Comparison of ENCODE assay signal across 14 mouse cellular contexts in the genomic region with DNA sequence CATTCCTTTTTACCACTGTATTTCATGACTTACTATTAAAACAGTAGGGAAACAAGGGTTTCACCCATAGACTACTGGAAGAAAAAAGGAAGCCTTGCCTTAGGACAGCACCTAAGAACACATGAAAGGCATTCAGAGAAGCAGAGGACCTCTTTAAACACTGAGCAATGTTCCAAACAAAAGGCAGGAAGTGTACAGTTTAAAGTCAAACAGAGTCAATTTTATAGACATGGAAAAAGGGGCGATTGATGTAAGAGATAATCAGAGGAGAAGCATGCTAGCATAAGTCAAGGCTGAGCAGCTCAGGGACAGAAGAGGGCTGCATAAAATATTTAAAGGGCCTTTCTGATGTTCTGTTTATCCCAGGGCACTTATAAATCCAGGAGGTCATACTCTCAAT.
"Had no signal": no experiment of that assay in that cellular context is flagged by ENCODE, and none has a peak within 500 bp of the region (broad histone marks: within the 10 kb centered on the region; RNA-seq: fewer than 3 reads in every experiment).

No protein-coding gene starts in this region.

- H3K9me3 ChIP-seq: midbrain, embryonic 10.5 days; midbrain, embryonic 12.5 days; neural tube, embryonic 12.5 days; stomach, embryonic 15.5 days had no signal

- H3K4me3 ChIP-seq: midbrain, embryonic 10.5 days; midbrain, embryonic 12.5 days; myocyte; neural tube, embryonic 12.5 days; stomach, embryonic 15.5 days had no signal

- H3K27ac ChIP-seq: midbrain, embryonic 10.5 days; midbrain, embryonic 12.5 days; neural tube, embryonic 12.5 days; stomach, embryonic 15.5 days; stomach, postnatal 0 days had no signal

- H3K36me3 ChIP-seq: midbrain, embryonic 10.5 days; midbrain, embryonic 12.5 days; neural tube, embryonic 12.5 days; stomach, embryonic 15.5 days had no signal

- H3K9ac ChIP-seq: lung, embryonic 14.5 days; midbrain, embryonic 12.5 days; neural tube, embryonic 12.5 days; stomach, embryonic 15.5 days had no signal

- H3K4me1 ChIP-seq: midbrain, embryonic 10.5 days; midbrain, embryonic 12.5 days; neural tube, embryonic 12.5 days; stomach, embryonic 15.5 days had no signal

- DNase-seq: lung, adult 18-20 months; lung, embryonic 14.5 days; lung, postnatal 10 days; lung, postnatal 4 days; right cerebral cortex, postnatal 14 days; thymus, adult 2 months; thymus, postnatal 25 days; thymus, postnatal 4 days had no signal
